12 mouse cellular contexts compared by ENCODE assay signal in the genomic region with DNA sequence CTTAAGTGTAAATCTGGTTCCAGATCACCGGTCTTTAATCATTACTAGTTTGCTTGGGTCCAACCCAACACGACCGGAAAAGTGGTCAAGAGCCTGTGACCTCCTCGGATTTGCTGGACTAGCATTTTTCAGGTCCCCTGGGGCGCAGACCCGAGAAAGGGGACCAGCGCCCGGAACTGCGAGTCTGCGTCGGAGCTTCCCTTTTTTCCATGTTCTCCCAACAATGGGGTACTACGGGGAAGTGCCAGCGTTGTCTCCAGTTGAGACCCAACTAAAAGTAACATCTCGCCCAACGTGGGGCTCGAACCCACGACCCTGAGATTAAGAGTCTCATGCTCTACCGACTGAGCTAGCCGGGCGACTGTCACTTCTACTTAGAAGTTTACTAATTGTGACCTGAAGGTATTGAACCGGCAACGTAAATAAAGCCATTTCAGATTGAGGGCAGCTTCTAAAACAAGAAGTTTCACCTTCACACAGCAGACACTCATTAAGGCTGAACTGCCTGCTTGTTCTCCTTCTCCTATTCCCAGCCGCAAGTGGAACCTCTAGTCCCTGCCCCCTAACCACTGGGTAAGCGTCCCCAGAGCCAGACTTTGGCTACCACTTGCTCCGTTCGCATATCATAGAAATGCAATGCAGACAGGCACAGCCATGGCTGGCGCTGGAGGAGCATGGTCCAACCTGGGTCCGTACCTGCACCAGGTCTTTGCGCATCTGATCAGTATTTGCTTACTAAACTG. TPM values are rescaled to one million over a fixed set of nuclear protein-coding genes. Genes with fewer than 3 reads are reported as not detected.
A peak's percentile ranks its signal among the peaks of the same experiment; 100 is the strongest.
DNase-seq lines count a peak whose midpoint lies in the region; ATAC-seq and TF ChIP-seq lines count a peak whose summit lies in the region.
"Not testable (repeated sequence)": the region's sequence is repeated elsewhere in the genome, so short reads cannot be mapped to it uniquely, and the experiment has no call there.
"Had no signal": no experiment of that assay in that cellular context is flagged by ENCODE, and none has a peak within 500 bp of the region (broad histone marks: within the 10 kb centered on the region; RNA-seq: fewer than 3 reads in every experiment).

No protein-coding gene starts in this region.

- H3K4me1 ChIP-seq in embryonic facial prominence, embryonic 11.5 days (ENCODE audit: control insufficient read depth, insufficient read depth, low read length); kidney, postnatal 0 days (replicated peaks; ENCODE audit: insufficient read depth, low read length); midbrain, embryonic 12.5 days: not testable (repeated sequence)
- peaks cover 13% of the 10 kb centered on the region for H3K4me1 ChIP-seq in hindbrain, embryonic 13.5 days (replicated peaks)
- H3K4me1 ChIP-seq in liver, embryonic 15.5 days (replicated peaks), result peaks cover 29% of the 10 kb centered on the region

- H3K27me3 ChIP-seq in embryonic facial prominence, embryonic 11.5 days (ENCODE audit: control insufficient read depth, insufficient read depth, low read length), result peaks cover 19% of the 10 kb centered on the region
- peaks cover 53% of the 10 kb centered on the region for H3K27me3 ChIP-seq in hindbrain, embryonic 13.5 days
- H3K27me3 ChIP-seq in kidney, postnatal 0 days (ENCODE audit: insufficient read depth, low read length), result peaks cover 17% of the 10 kb centered on the region
- peaks cover 14% of the 10 kb centered on the region for H3K27me3 ChIP-seq in liver, embryonic 15.5 days
- peaks cover 47% of the 10 kb centered on the region for H3K27me3 ChIP-seq in midbrain, embryonic 12.5 days

- H3K9me3 ChIP-seq in embryonic facial prominence, embryonic 11.5 days (replicated peaks; ENCODE audit: control insufficient read depth, low read length); hindbrain, embryonic 13.5 days; kidney, postnatal 0 days (replicated peaks; ENCODE audit: low read length); liver, embryonic 15.5 days (replicated peaks); midbrain, embryonic 12.5 days: not testable (repeated sequence)

- H3K36me3 ChIP-seq in embryonic facial prominence, embryonic 11.5 days (replicated peaks; ENCODE audit: control insufficient read depth, insufficient read depth, low read depth, low read length); hindbrain, embryonic 13.5 days; kidney, postnatal 0 days (ENCODE audit: insufficient read depth, low read length); liver, embryonic 15.5 days (replicated peaks); midbrain, embryonic 12.5 days: not testable (repeated sequence)

- H3K4me2 ChIP-seq in embryonic facial prominence, embryonic 11.5 days (ENCODE audit: low read depth, low read length), result not testable (repeated sequence)
- 0 out of 2 replicates have a peak overlapping the region, but pooled peaks have one; percentile 6 for H3K4me2 ChIP-seq in hindbrain, embryonic 13.5 days
- peak overlapping the region; percentile 28 for H3K4me2 ChIP-seq in kidney, postnatal 0 days (ENCODE audit: low read length)
- peak overlapping the region; percentile 66 for H3K4me2 ChIP-seq in liver, embryonic 15.5 days
- H3K4me2 ChIP-seq in midbrain, embryonic 12.5 days (replicated peaks), result peak overlapping the region; percentile 22; the same call in 1 of the 2 replicates

- not testable (repeated sequence) for H3K9ac ChIP-seq in embryonic facial prominence, embryonic 11.5 days (replicated peaks; ENCODE audit: low read length); hindbrain, embryonic 13.5 days; kidney, postnatal 0 days (ENCODE audit: low read depth, low read length); liver, embryonic 15.5 days; midbrain, embryonic 12.5 days (replicated peaks)

- under 1% methylated on average over 16 of the region's 29 CpGs for WGBS in embryonic facial prominence, embryonic 11.5 days
- WGBS in hindbrain, embryonic 13.5 days, result under 1% methylated on average over 18 of the region's 29 CpGs
- under 1% methylated on average over 17 of the region's 29 CpGs for WGBS in kidney, postnatal 0 days
- under 1% methylated on average over 17 of the region's 29 CpGs for WGBS in liver, embryonic 15.5 days (ENCODE audit: insufficient replicate concordance)
- WGBS in midbrain, embryonic 12.5 days, result 2% methylated on average over 17 of the region's 29 CpGs

- not testable (repeated sequence) for H3K4me3 ChIP-seq in embryonic facial prominence, embryonic 11.5 days (ENCODE audit: low read depth, low read length); kidney, postnatal 0 days (replicated peaks; ENCODE audit: low read depth, low read length); midbrain, embryonic 12.5 days
- 0 out of 2 replicates have a peak overlapping the region, but pooled peaks have one; percentile 7 for H3K4me3 ChIP-seq in hindbrain, embryonic 13.5 days
- peak overlapping the region; percentile 36 for H3K4me3 ChIP-seq in liver, embryonic 15.5 days (replicated peaks)

- DNase-seq in MEL-GATA-1-ER (ENCODE audit: extremely low read depth, low read depth), result peak; percentile 66
- DNase-seq in embryonic facial prominence, embryonic 11.5 days (ENCODE audit: low spot score), result peak; percentile 17
- DNase-seq in heart, adult 11 months, result peak; percentile 92
- DNase-seq in kidney, postnatal 0 days (ENCODE audit: low spot score), result not testable (repeated sequence)
- peak; percentile 3 for DNase-seq in thymus, postnatal 0 days (ENCODE audit: low spot score)

- not testable (repeated sequence) for TF ChIP-seq CTCF in kidney, postnatal 0 days (IDR thresholded peaks at IDR 0.05; ENCODE audit: low read depth)

- not testable (repeated sequence) for H3K27ac ChIP-seq in embryonic facial prominence, embryonic 11.5 days (replicated peaks; ENCODE audit: low read depth, low read length); hindbrain, embryonic 13.5 days; kidney, postnatal 0 days; liver, embryonic 15.5 days (replicated peaks); midbrain, embryonic 12.5 days (replicated peaks)

- not testable (repeated sequence) for ATAC-seq in embryonic facial prominence, embryonic 11.5 days (replicated peaks; ENCODE audit: insufficient number of reproducible peaks, low FRiP score, low TSS enrichment, low read depth); hindbrain, embryonic 13.5 days (ENCODE audit: low FRiP score); midbrain, embryonic 12.5 days (ENCODE audit: low FRiP score, low read depth)
- peak; percentile 62; the same call in 1 of the 2 replicates for ATAC-seq in kidney, postnatal 0 days (replicated peaks; ENCODE audit: low FRiP score, low read depth)
- peak; percentile 76 for ATAC-seq in liver, embryonic 15.5 days (ENCODE audit: insufficient read depth)

RNA-seq across cellular contexts. Expression of gene Zfp213, which starts 28.8 kb away (rescaled TPM):
- polyA plus RNA-seq in embryonic facial prominence, embryonic 11.5 days (2014; fragmentation: Nextera tagmentation; extraction: Ambion mirVana), result 18.2 and 19.6 TPM in 2 replicates
- 17.7 and 18.2 TPM in 2 replicates for polyA plus RNA-seq in hindbrain, embryonic 13.5 days (2015; fragmentation: Nextera tagmentation; extraction: Ambion mirVana)
- polyA plus RNA-seq in kidney, postnatal 0 days (2015; fragmentation: Nextera tagmentation; extraction: Ambion mirVana), result 16.8 and 19.1 TPM in 2 replicates
- polyA plus RNA-seq in liver, embryonic 15.5 days (2015; fragmentation: Nextera tagmentation; extraction: Ambion mirVana), result 5.3 and 5.5 TPM in 2 replicates
- polyA plus RNA-seq in midbrain, embryonic 12.5 days (2016; fragmentation: Nextera tagmentation; extraction: Ambion mirVana), result 21.8 and 22.4 TPM in 2 replicates
- 14.6 and 14.9 TPM in 2 replicates for polyA plus RNA-seq in thymus, postnatal 0 days (2015; fragmentation: Nextera tagmentation; extraction: Ambion mirVana)

RNA-seq across cellular contexts. Expression of gene Vmn2r117, which starts 55.7 kb away (rescaled TPM):
- not detected in 2 replicates for polyA plus RNA-seq in embryonic facial prominence, embryonic 11.5 days (2014; fragmentation: Nextera tagmentation; extraction: Ambion mirVana)
- polyA plus RNA-seq in hindbrain, embryonic 13.5 days (2015; fragmentation: Nextera tagmentation; extraction: Ambion mirVana), result not detected in 2 replicates
- polyA plus RNA-seq in kidney, postnatal 0 days (2015; fragmentation: Nextera tagmentation; extraction: Ambion mirVana), result not detected in 2 replicates
- polyA plus RNA-seq in liver, embryonic 15.5 days (2015; fragmentation: Nextera tagmentation; extraction: Ambion mirVana), result not detected in 2 replicates
- not detected in 2 replicates for polyA plus RNA-seq in midbrain, embryonic 12.5 days (2016; fragmentation: Nextera tagmentation; extraction: Ambion mirVana)
- not detected in 2 replicates for polyA plus RNA-seq in thymus, postnatal 0 days (2015; fragmentation: Nextera tagmentation; extraction: Ambion mirVana)
- polyA plus RNA-seq: heart, adult 2 months; limb, embryonic 14.5 days; midbrain, embryonic 14.5 days; testis, adult 2 months had no signal
